In genomic region chr3:146778913-146779312, GRCm38 (mm10) we compare ENCODE assay signal across 13 mouse cellular contexts. TPM values are rescaled to one million over a fixed set of nuclear protein-coding genes. Genes with fewer than 3 reads are reported as not detected.
DNase-seq lines count a peak whose midpoint lies in the region; ATAC-seq lines count a peak whose summit lies in the region.
"Had no signal": no experiment of that assay in that cellular context is flagged by ENCODE, and none has a peak within 500 bp of the region (broad histone marks: within the 10 kb centered on the region; RNA-seq: fewer than 3 reads in every experiment).

No protein-coding gene starts in this region.

- no peaks in the 10 kb centered on the region for H3K9me3 ChIP-seq in midbrain, embryonic 16.5 days (replicated peaks; ENCODE audit: control insufficient read depth, low read length, poor library complexity, severe bottlenecking)
- H3K9me3 ChIP-seq: liver, embryonic 15.5 days had no signal

- no peak for ATAC-seq in CD4-positive, CD25-positive, alpha-beta regulatory T cell, adult 4 months
- peak; percentile 60 for ATAC-seq in megakaryocyte progenitor cell, adult 5-6 weeks (replicated peaks; ENCODE audit: poor library complexity)
- ATAC-seq in midbrain, embryonic 16.5 days, result no peak

- DNase-seq in CD4-positive, CD25-positive, alpha-beta regulatory T cell, adult 2 months (ENCODE audit: low read depth, low spot score), result peak; percentile 48
- peak; percentile 12 to 34 for DNase-seq in spleen, adult 18-20 months
- DNase-seq in spleen, adult 12 weeks (ENCODE audit: low spot score), result no peak
- peak; percentile 47 for DNase-seq in thymus, postnatal 4 days
- DNase-seq in right cerebral cortex, adult 2 months (ENCODE audit: low spot score in 2 of 2), result no peak
- DNase-seq: cerebellum, adult 9-11 months; left cerebral cortex, postnatal 4 days had no signal

- H3K36me3 ChIP-seq in midbrain, embryonic 16.5 days (ENCODE audit: control insufficient read depth, insufficient read depth, low read length), result no peaks in the 10 kb centered on the region
- H3K36me3 ChIP-seq: liver, embryonic 15.5 days had no signal

- no peak overlapping the region for H3K27ac ChIP-seq in midbrain, embryonic 16.5 days (ENCODE audit: low read length)
- H3K27ac ChIP-seq: kidney, postnatal 0 days; liver, embryonic 15.5 days had no signal

- no peak overlapping the region for H3K4me2 ChIP-seq in midbrain, embryonic 16.5 days (ENCODE audit: low read length)
- H3K4me2 ChIP-seq: liver, embryonic 15.5 days had no signal

- no peaks in the 10 kb centered on the region for H3K27me3 ChIP-seq in midbrain, embryonic 16.5 days (ENCODE audit: control insufficient read depth, insufficient read depth, low read depth, low read length)
- H3K27me3 ChIP-seq: liver, embryonic 15.5 days had no signal

- 81% methylated on average over 8 of the region's 8 CpGs for WGBS in midbrain, embryonic 16.5 days

- no peak overlapping the region for H3K4me3 ChIP-seq in midbrain, embryonic 16.5 days (ENCODE audit: low read depth, low read length)
- H3K4me3 ChIP-seq: liver, embryonic 15.5 days; myocyte had no signal

- peaks cover 10% of the 10 kb centered on the region for H3K4me1 ChIP-seq in midbrain, embryonic 16.5 days (ENCODE audit: control insufficient read depth, insufficient read depth, low read length)

- H3K9ac ChIP-seq in midbrain, embryonic 16.5 days (ENCODE audit: low read depth, low read length), result no peak overlapping the region
- H3K9ac ChIP-seq: liver, embryonic 15.5 days had no signal

RNA-seq across cellular contexts. Expression of gene Prkacb, which starts 33.9 kb away (rescaled TPM):
- polyA plus RNA-seq in CD4-positive, CD25-positive, alpha-beta regulatory T cell, adult 4 months (2017; shearing (Covaris generic)), result 100 to 1,000 TPM; 121 to 154 TPM
- 67.8 and 72.9 TPM in 2 replicates for total RNA-seq in megakaryocyte progenitor cell, adult 5-6 weeks (2015)
- 60.8 and 75.2 TPM in 2 replicates for total RNA-seq in megakaryocyte progenitor cell, adult 5-6 weeks (2017)
- 218 and 228 TPM in 2 replicates for polyA plus RNA-seq in midbrain, embryonic 16.5 days (2015; fragmentation: Nextera tagmentation; extraction: Ambion mirVana)

Comparison
In these comparisons a context has a peak if more than half of its experiments do, and no peak if none do; other contexts are left out.
1. DNase-seq: peak in CD4-positive, CD25-positive, alpha-beta regulatory T cell, adult 2 months (single experiment), spleen, adult 18-20 months (2 of 2) and thymus, postnatal 4 days (single experiment); none in spleen, adult 12 weeks (single experiment) and right cerebral cortex, adult 2 months (0 of 2).